8 mouse cellular contexts compared by ENCODE assay signal in the genomic region with DNA sequence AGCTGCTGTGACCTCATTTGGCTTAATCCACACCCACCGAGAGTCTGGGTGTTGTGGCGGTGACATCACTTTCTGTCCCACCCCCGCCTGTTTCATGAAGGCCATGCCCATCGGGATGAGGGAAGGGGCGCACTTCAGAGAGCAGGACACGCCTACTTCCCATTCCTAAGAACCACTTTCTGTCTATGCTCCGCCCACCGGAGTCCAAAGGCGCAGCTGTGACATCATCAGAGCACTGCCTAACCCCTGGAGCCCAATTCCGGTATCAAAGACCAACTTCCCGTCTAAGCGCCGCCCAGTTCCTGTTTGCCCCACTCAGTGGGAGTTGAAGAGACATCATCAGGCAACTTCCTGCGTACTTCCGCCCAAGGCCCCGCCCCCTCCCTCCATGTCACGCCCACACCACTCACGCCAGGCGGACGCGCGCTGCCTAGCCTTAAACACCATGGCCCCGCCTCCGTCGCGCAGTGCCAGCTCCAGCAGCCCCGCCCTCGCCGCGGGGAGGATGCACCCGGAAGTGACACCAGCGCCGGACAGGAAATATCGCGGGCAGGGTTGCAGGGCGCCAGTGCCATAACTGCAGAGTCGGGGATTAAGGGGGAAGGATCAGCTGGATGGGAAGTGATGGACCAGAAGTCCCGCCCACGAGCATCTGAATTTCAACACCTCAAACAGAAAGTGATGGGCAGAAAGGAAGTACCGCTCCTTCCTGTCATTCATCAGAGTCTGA. TPM values are rescaled to one million over a fixed set of nuclear protein-coding genes. Genes with fewer than 3 reads are reported as not detected.
DNase-seq lines count a peak whose midpoint lies in the region; ATAC-seq lines count a peak whose summit lies in the region.

No protein-coding gene starts in this region.

- peak overlapping the region; percentile 67 for H3K4me3 ChIP-seq in embryonic facial prominence, embryonic 14.5 days (ENCODE audit: low read depth, low read length)
- peak overlapping the region; percentile 77 for H3K4me3 ChIP-seq in heart, embryonic 16.5 days (ENCODE audit: low read length)

- no peaks in the 10 kb centered on the region for H3K27me3 ChIP-seq in embryonic facial prominence, embryonic 14.5 days (replicated peaks; ENCODE audit: control insufficient read depth, insufficient read depth, low read length)
- H3K27me3 ChIP-seq in heart, embryonic 16.5 days (ENCODE audit: control insufficient read depth, insufficient read depth, low read length) = no peaks in the 10 kb centered on the region

- ATAC-seq in embryonic facial prominence, embryonic 14.5 days (ENCODE audit: low read depth) = peak; percentile 71
- ATAC-seq in heart, embryonic 16.5 days (replicated peaks; ENCODE audit: extremely low read depth, insufficient read depth, low FRiP score) = peak; percentile 51
- peak; percentile 47 for ATAC-seq in megakaryocyte-erythroid progenitor cell, adult 5-6 weeks (replicated peaks; ENCODE audit: low FRiP score, low TSS enrichment, poor library complexity, severe bottlenecking)

- peak overlapping the region; percentile 59 for H3K4me2 ChIP-seq in embryonic facial prominence, embryonic 14.5 days (ENCODE audit: low read depth, low read length)
- H3K4me2 ChIP-seq in heart, embryonic 16.5 days (ENCODE audit: low read depth, low read length) = peak overlapping the region; percentile 81

- H3K27ac ChIP-seq in embryonic facial prominence, embryonic 14.5 days (replicated peaks; ENCODE audit: low read depth, low read length) = peak overlapping the region; percentile 96
- peak overlapping the region; percentile 90 for H3K27ac ChIP-seq in heart, embryonic 16.5 days (ENCODE audit: low read length)

- peaks cover 49% of the 10 kb centered on the region for H3K9me3 ChIP-seq in embryonic facial prominence, embryonic 14.5 days (ENCODE audit: control insufficient read depth, low read length)
- H3K9me3 ChIP-seq in heart, embryonic 16.5 days (replicated peaks; ENCODE audit: control insufficient read depth, low read length) = peaks cover 51% of the 10 kb centered on the region

- H3K36me3 ChIP-seq in embryonic facial prominence, embryonic 14.5 days (ENCODE audit: control insufficient read depth, insufficient read depth, low read length) = peaks cover 14% of the 10 kb centered on the region
- peaks cover 27% of the 10 kb centered on the region for H3K36me3 ChIP-seq in heart, embryonic 16.5 days (ENCODE audit: control insufficient read depth, insufficient read depth)

- H3K4me1 ChIP-seq in embryonic facial prominence, embryonic 14.5 days (ENCODE audit: control insufficient read depth, insufficient read depth, low read length) = no peaks in the 10 kb centered on the region
- H3K4me1 ChIP-seq in heart, embryonic 16.5 days (ENCODE audit: control insufficient read depth, insufficient read depth, low read length) = no peaks in the 10 kb centered on the region

- 11% methylated on average over 40 of the region's 40 CpGs for WGBS in embryonic facial prominence, embryonic 14.5 days
- 10% methylated on average over 40 of the region's 40 CpGs for WGBS in heart, embryonic 16.5 days

- peak overlapping the region; percentile 35; the same call in 1 of the 2 replicates for H3K9ac ChIP-seq in embryonic facial prominence, embryonic 14.5 days (ENCODE audit: low read depth, low read length)
- H3K9ac ChIP-seq in heart, embryonic 16.5 days (ENCODE audit: low read length) = peak overlapping the region; percentile 48; the same call in 1 of the 2 replicates

- peak; percentile 99 for DNase-seq in ES-CJ7 (ENCODE audit: low read depth, low spot score)
- DNase-seq in adrenal gland, postnatal 36 days = peak; percentile 90 to 94
- DNase-seq in embryonic facial prominence, embryonic 14.5 days (ENCODE audit: low spot score) = peak; percentile 95
- peak; percentile 89 to 92 for DNase-seq in layer of hippocampus, postnatal 10 days (ENCODE audit: low spot score in 2 of 2)
- peak; percentile 95 for DNase-seq in right cerebral cortex, postnatal 25 days
- peak; percentile 98 for DNase-seq in yolk sac, embryonic 10.5 days (ENCODE audit: low spot score)

RNA-seq across cellular contexts. Expression of a gene that starts 2.0 kb away (rescaled TPM):
- 10 to 100 TPM; 34.5 to 41.9 TPM for total RNA-seq in adrenal gland, postnatal 36 days (2021)
- polyA plus RNA-seq in embryonic facial prominence, embryonic 14.5 days (2014; fragmentation: Nextera tagmentation; extraction: Ambion mirVana) = 7.8 and 7.9 TPM in 2 replicates
- polyA plus RNA-seq in heart, embryonic 16.5 days (2015; fragmentation: Nextera tagmentation; extraction: Ambion mirVana) = 9.0 and 10.0 TPM in 2 replicates
- total RNA-seq in layer of hippocampus, postnatal 10 days (2021) = 10 to 100 TPM; 33.3 to 43.0 TPM
- 2.8 and 3.3 TPM in 2 replicates for total RNA-seq in megakaryocyte-erythroid progenitor cell, adult 5-6 weeks (2014; fragmentation: Nextera tagmentation)
- total RNA-seq in megakaryocyte-erythroid progenitor cell, adult 5-6 weeks (2017) = 7.7 and 13.2 TPM in 2 replicates

Comparison
In these comparisons a context has a peak if more than half of its experiments do, and no peak if none do; other contexts are left out.
1. Peak in every context shown above with its lines: DNase-seq, ATAC-seq, H3K4me3 ChIP-seq and H3K27ac ChIP-seq.